Mouse (Mus musculus) right cerebral cortex, postnatal 25 days (tissue): ENCODE results near the gene Ccr2.
"Not testable (repeated sequence)": the region's sequence is repeated elsewhere in the genome, so short reads cannot be mapped to it uniquely, and the experiment has no call there.

Experiments
- DNase-seq: peaks from one replicate; pipeline ENCODE4 v3.0.0; 2022

Ccr2 gene

DNA sequence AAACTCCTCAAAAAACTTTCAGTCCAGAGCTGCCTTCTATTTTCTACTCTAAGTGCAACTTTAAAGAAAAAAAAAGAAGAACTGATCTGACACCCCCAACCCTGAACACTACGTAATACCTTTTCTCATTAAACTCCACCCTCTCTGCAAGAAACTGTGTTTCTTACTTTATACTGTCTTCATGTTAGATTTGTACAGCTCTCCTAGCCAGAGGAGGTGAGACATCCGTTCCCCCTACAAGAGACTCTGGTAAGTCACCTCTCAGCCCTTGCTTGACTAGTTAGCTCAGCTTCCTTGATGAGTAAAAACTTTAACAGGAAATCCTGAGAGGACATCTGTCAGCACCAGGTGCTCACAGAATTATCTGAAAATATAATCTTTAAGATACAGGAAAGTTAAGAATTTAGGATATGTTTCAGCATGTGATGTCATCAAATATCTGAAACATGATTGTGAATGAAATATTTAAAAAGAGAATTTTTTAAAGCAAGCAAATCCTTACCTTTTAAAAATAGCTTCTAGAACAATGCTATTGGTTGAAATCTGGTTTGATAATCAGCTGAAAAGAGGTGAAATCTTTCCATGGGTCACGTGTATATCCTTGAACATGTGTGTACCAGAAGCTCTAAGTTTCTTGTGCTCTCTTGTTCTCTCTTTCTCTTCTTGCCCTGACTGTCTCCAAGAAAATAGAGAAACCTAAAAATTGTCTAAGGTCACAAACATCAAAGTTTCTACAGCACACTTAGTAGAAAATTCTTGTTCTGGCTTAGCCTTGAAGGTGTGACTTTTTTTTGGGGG lies 19.8 kb downstream of the Ccr2 start, which contains the start of gene Ccr5:
Ccr5 (plus strand) TSS at position 157 of the 798 bp plus-strand sequence.
- no peak for DNase-seq

- DNase-seq, result no peak
These were observed 23.8 kb downstream of the Ccr2 start for GRCm38 (mm10) chr9:124125576-124125975.

DNA sequence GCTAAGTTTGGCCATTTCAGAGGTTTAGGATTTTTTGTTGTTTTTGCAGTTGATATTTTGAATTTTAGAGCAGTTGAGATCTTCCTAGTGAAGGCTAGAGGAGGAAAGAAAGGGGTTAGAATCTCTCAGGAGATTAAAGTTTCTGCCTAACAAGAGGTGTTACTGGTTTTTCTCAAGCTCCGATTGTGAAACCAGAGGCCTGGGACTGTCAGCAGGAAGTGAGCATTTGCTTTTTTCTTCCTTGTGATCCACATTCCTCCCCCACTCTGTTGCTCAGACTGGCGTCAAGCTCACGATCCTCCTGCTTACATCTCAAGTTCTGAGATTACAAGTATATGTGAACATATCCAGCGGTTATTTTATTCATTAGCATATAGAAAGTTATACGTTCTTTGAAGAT lies 24.6 kb downstream of the Ccr2 start:
- DNase-seq, result no peak

DNA sequence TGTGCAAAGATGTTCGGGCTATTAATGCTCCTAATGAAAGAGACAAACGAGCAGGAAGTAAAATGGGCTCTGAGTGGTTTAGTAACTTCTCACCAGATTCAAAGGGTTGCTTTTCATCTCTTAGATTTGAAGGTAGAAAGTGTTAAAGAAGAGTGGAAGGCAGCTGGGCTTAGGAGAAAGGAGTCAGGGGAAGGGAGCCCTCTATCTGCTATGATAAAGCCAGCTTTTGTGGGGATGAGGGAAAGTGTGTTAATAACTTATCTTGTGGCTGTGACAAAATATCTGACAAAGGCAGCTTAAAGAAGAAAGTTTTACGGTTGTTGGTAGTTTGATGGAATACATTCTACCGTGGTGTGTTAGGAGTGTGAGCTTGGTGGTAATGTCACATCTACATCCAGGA lies 25.7 kb downstream of the Ccr2 start:
- DNase-seq, result no peak

GRCm38 (mm10) chr9:124128379-124128778 lies 26.6 kb downstream of the Ccr2 start:
- DNase-seq, result peak; percentile 10

DNA sequence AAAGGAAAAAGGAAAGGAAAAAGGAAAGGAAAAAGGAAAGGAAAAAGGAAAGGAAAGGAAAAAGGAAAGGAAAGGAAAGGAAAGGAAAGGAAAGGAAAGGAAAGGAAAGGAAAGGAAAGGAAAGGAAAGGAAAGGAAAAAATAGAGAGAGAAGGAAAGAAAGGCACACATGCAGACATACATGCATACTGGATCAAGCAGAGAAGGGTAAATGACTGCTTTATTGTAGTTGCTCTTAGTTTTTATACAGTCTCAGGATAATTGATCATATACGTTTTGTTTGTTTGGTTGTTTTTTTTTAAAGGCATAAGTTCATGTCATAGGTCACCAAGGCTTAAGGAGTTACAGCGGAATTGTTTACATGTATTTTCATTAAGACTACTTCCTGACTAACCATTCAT lies 31.1 kb downstream of the Ccr2 start:
- not testable (repeated sequence) for DNase-seq

- DNase-seq, result not testable (repeated sequence)
These were observed 33.2 kb downstream of the Ccr2 start for GRCm38 (mm10) chr9:124134919-124135318.

- no peak for DNase-seq
These were observed 35.9 kb downstream of the Ccr2 start for GRCm38 (mm10) chr9:124137619-124138018.

DNA sequence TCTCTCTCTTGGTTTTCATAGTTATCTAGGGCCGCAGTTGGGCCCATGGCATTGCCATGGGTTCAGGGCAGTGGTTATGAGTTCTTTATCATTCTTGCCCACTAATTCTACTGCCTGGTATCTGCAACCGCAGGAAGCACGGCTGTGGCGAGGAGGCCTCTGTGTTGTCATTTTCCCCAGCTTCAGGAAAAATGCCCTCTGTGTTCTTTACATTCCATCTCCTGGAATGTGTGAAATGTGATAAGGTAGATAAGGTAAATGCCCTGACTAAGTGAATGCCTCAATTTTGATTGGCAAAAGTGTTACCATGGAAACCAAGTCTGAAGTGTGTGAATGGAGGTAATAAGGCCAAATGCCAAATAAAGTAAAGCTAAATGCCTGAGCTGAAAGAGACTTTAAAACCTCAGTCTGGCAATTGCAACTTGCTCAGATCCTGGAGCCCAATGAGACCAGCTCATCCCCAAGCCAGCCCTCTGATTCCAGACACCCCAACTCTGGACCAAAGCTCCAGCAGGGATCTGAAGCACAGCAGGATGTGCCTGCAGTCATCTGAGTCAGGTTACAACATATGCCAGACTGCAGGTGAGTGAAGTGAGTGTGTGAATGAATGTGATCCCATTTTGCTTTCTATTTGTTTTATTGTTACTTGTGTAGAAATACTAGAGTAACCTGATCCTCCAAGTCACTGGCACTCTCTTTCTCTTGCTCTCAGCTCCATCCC lies 36.5 kb downstream of the Ccr2 start:
- no peak for DNase-seq

GRCm38 (mm10) chr9:124143678-124144077 lies 41.9 kb downstream of the Ccr2 start:
- no peak for DNase-seq

DNA sequence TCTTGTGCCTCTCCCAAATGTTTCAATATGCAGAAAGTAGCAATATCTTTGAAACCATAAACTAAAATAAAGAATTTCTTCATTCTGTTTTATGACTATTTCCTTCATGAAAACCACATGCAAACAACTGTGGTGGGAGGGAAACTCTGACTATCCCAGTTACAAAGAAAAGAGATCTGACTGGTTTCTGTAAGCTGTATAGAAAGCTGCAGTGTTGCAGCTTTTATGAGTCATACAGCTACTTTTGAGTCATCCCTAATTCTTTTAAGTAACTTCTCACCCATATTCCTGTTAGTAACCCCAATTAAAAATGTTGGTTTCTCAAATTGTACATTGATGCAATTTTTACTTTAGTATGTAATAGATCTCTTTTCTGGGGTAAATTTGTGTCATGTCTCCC lies 44.6 kb downstream of the Ccr2 start:
- DNase-seq, result no peak
